Mouse (Mus musculus) stomach, embryonic 14.5 days (tissue): ENCODE results near the gene Lnx1. TPM values are rescaled to one million over a fixed set of nuclear protein-coding genes. Genes with fewer than 3 reads are reported as not detected.

ENCODE experiments used
- ATAC-seq: fragments of 200-750 bp; cut with Nextera tagmentation; 2 replicates; pipeline ENCODE4 v1.8.0; 2017; ENCODE audit warnings: low read depth, moderate TSS enrichment; ENCODE audit not compliant: insufficient number of reproducible peaks, insufficient read depth, low FRiP score
- H3K27ac ChIP-seq: fragments of 300-500 bp; sonication (generic); 2 replicates; pipeline ENCODE4 v1.5.1; 2014; ENCODE audit warnings: mild to moderate bottlenecking, low read length, moderate library complexity, mixed read lengths
- H3K27me3 ChIP-seq: fragments of 300-500 bp; sonication (generic); 2 replicates; pipeline ENCODE4 v1.6.1; 2014; ENCODE audit warnings: low read length, control low read depth, mixed read lengths; ENCODE audit not compliant: control insufficient read depth, insufficient read depth
- H3K36me3 ChIP-seq: fragments of 300-500 bp; sonication (generic); 2 replicates; pipeline ENCODE4 v1.6.1; 2014; ENCODE audit warnings: mild to moderate bottlenecking, control low read depth, low read length, moderate library complexity, mixed read lengths; ENCODE audit not compliant: control insufficient read depth, insufficient read depth
- H3K4me1 ChIP-seq: fragments of 300-500 bp; sonication (generic); 2 replicates; pipeline ENCODE4 v1.6.1; 2014; ENCODE audit warnings: low read length, control low read depth, mixed read lengths; ENCODE audit not compliant: control insufficient read depth, insufficient read depth
- H3K4me2 ChIP-seq: fragments of 300-500 bp; sonication (generic); replicated peaks from 2 replicates; pipeline ENCODE4 v1.6.1; 2014; ENCODE audit warnings: low read depth, low read length, control low read depth
- H3K4me3 ChIP-seq: fragments of 300-500 bp; sonication (generic); 2 replicates; pipeline ENCODE4 v1.5.1; 2014; ENCODE audit warnings: low read depth, low read length, control low read depth
- H3K9ac ChIP-seq: fragments of 300-500 bp; sonication (generic); replicated peaks from 2 replicates; pipeline ENCODE4 v1.6.1; 2014; ENCODE audit warnings: low read depth, mild to moderate bottlenecking, control low read depth, low read length, moderate library complexity, mixed read lengths
- H3K9me3 ChIP-seq: fragments of 300-500 bp; sonication (generic); 2 replicates; pipeline ENCODE4 v1.6.1; 2016; ENCODE audit warnings: low read depth, low read length, control low read depth; ENCODE audit not compliant: control insufficient read depth
- WGBS: fragments of 180-500 bp; shearing (Covaris S2); extraction: QIAGEN DNeasy Blood & Tissue Kit; methylation state at CpG from one replicate; pipeline ENCODE4 v1.1.7; 2014; 5-methylcytosine and 5-hydroxymethylcytosine counted together
- polyA plus RNA-seq: library from polyadenylated mRNA; unstranded; fragments of >200 nt; fragmentation: Nextera tagmentation; extraction: Ambion mirVana; gene quantifications from 2 replicates; pipeline ENCODE4 v1.2.1, GENCODE M21; 2014

Gene Lnx1
- polyA plus RNA-seq, 1 experiment from 2014 or later = 4.9 TPM

- ATAC-seq = no peak
- H3K27ac ChIP-seq = no peak overlapping the region
- H3K4me2 ChIP-seq = no peak overlapping the region
- no peaks in the 10 kb centered on the region for H3K4me1 ChIP-seq
- peaks cover 5% of the 10 kb centered on the region; the same call in 1 of the 2 replicates for H3K36me3 ChIP-seq
- H3K4me3 ChIP-seq = no peak overlapping the region
- no peak overlapping the region for H3K9ac ChIP-seq
- no peaks in the 10 kb centered on the region for H3K9me3 ChIP-seq
- H3K27me3 ChIP-seq = no peaks in the 10 kb centered on the region
- 57% methylated on average over 4 of the region's 4 CpGs for WGBS
Measured at GRCm38 (mm10) chr5:74603306-74603705, 99.4 kb downstream of the Lnx1 start.

- Histone ChIP-seq H3K27ac (no peak overlapping the region), H3K9me3 (no peaks in the 10 kb centered on the region), H3K4me3 (no peak overlapping the region), H3K9ac (no peak overlapping the region), H3K27me3 (no peaks in the 10 kb centered on the region), H3K4me2 (no peak overlapping the region), H3K36me3 (peaks cover 11% of the 10 kb centered on the region; the same call in 1 of the 2 replicates), H3K4me1 (no peaks in the 10 kb centered on the region)
- no peak for ATAC-seq
- WGBS = 72% methylated on average over 10 of the region's 10 CpGs
Measured at GRCm38 (mm10) chr5:74602371-74602770, 100.3 kb downstream of the Lnx1 start.

DNA sequence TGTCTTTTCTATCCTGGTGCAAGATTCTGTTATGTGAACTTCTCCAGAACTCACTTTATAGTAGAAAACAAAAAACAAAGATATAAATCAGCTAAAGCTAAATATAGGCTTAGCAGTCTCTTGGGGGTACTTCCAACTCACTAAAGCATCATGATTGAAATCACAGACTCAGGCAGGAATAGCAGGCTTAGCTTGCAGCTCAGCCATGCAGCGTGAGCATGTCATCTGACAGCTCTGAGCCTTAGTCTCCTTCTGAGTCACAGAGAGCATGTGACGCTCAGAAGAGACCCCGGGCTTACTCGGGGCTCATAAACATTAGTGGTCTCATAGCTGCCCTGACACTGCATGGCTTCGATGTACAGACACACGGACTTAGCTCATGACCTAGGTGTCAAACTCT, 100.7 kb downstream of the Lnx1 start:
- Histone ChIP-seq H3K4me1 (no peaks in the 10 kb centered on the region), H3K4me2 (no peak overlapping the region), H3K27me3 (no peaks in the 10 kb centered on the region), H3K27ac (no peak overlapping the region), H3K36me3 (peaks cover 14% of the 10 kb centered on the region; the same call in 1 of the 2 replicates), H3K4me3 (no peak overlapping the region), H3K9ac (no peak overlapping the region), H3K9me3 (no peaks in the 10 kb centered on the region)
- WGBS = 61% methylated on average over 6 of the region's 6 CpGs
- no peak for ATAC-seq

GRCm38 (mm10) chr5:74601171-74601570, 101.5 kb downstream of the Lnx1 start:
- H3K9ac ChIP-seq = no peak overlapping the region
- H3K9me3 ChIP-seq = no peaks in the 10 kb centered on the region
- no peaks in the 10 kb centered on the region for H3K4me1 ChIP-seq
- WGBS = 57% methylated on average over 3 of the region's 3 CpGs
- H3K27me3 ChIP-seq = no peaks in the 10 kb centered on the region
- peaks cover 20% of the 10 kb centered on the region; the same call in 1 of the 2 replicates for H3K36me3 ChIP-seq
- no peak overlapping the region for H3K4me3 ChIP-seq
- no peak overlapping the region for H3K27ac ChIP-seq
- H3K4me2 ChIP-seq = no peak overlapping the region
- no peak for ATAC-seq

DNA sequence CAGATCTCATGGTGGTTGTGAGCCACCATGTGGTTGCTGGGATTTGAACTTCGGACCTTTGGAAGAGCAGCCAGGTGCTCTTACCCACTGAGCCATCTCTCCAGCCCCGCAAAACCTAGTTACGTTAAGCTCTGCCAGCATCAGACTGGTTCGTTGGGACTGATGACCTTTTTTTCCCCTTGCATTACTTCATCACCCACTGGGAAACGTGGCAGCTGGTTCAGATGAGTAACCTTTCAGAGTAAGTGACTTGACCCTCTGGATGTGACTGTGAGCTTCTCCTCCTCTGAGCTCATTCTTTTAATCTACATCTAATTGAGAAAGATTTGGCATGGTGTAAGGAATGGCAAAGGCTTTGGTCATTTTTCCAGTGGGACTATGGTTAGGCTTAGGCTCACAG, 102.7 kb downstream of the Lnx1 start:
- H3K27ac ChIP-seq = no peak overlapping the region
- H3K9ac ChIP-seq = no peak overlapping the region
- H3K4me3 ChIP-seq = no peak overlapping the region
- H3K9me3 ChIP-seq = no peaks in the 10 kb centered on the region
- H3K27me3 ChIP-seq = no peaks in the 10 kb centered on the region
- no peak overlapping the region for H3K4me2 ChIP-seq
- no peaks in the 10 kb centered on the region for H3K4me1 ChIP-seq
- H3K36me3 ChIP-seq = peaks cover 22% of the 10 kb centered on the region; the same call in 1 of the 2 replicates
- no peak for ATAC-seq
- 69% methylated on average over 5 of the region's 5 CpGs for whole genome bisulfite sequencing

DNA sequence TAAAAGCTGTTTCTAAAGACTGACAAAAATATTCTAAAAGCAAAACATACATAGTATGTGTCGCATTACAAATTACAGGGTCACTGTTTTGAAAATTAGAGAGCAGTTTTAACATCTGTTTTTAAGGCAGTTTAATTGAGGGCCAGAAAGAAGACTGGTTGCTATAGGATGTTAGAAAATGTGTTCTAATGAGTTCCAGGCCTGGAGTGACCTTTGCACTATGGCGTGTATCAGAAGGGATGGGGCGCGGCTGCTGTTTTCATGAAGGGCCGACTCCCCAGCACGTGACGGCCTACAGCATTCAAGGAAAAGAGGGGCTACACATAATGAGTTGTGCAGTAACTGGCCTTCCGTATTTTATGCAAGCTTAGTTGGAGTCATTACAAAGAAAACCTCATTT, 109.6 kb downstream of the Lnx1 start:
- Histone ChIP-seq H3K4me1 (no peaks in the 10 kb centered on the region), H3K4me2 (no peak overlapping the region), H3K4me3 (no peak overlapping the region), H3K36me3 (peaks cover 57% of the 10 kb centered on the region), H3K27me3 (no peaks in the 10 kb centered on the region), H3K9ac (no peak overlapping the region), H3K27ac (no peak overlapping the region), H3K9me3 (no peaks in the 10 kb centered on the region)
- 75% methylated on average over 8 of the region's 8 CpGs for WGBS
- no peak for ATAC-seq

- H3K36me3 ChIP-seq = peaks cover 55% of the 10 kb centered on the region
- no peaks in the 10 kb centered on the region for H3K27me3 ChIP-seq
- H3K9me3 ChIP-seq = no peaks in the 10 kb centered on the region
- WGBS = 87% methylated on average over 5 of the region's 5 CpGs
- H3K4me3 ChIP-seq = no peak overlapping the region
- no peak overlapping the region for H3K9ac ChIP-seq
- no peak for ATAC-seq
- H3K27ac ChIP-seq = no peak overlapping the region
- H3K4me2 ChIP-seq = no peak overlapping the region
- no peaks in the 10 kb centered on the region for H3K4me1 ChIP-seq
Measured at GRCm38 (mm10) chr5:74591413-74591812, 111.3 kb downstream of the Lnx1 start.

DNA sequence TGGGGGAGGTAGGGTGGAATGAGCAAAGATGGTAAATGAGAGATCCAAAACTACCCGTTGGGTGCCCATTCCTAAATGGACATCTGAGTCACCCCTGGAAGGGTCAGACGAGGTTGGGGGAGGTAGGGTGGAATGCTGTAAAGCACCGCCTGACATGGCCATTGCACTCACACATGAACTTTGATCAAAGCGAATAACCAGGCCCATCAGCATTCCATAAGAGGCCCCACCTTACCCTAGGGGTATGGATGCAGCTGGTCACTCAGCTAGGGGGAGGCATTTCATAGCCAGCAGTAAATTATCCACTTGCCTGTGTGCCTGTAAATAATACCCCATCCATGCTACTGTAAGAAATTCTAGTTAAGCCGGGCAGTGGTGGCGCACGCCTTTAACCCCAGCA, 113.6 kb downstream of the Lnx1 start:
- ATAC-seq = no peak
- H3K4me3 ChIP-seq = no peak overlapping the region
- WGBS = 88% methylated on average over 7 of the region's 7 CpGs
- no peak overlapping the region for H3K4me2 ChIP-seq
- peaks cover 58% of the 10 kb centered on the region for H3K36me3 ChIP-seq
- no peaks in the 10 kb centered on the region for H3K27me3 ChIP-seq
- no peaks in the 10 kb centered on the region for H3K4me1 ChIP-seq
- no peak overlapping the region for H3K27ac ChIP-seq
- H3K9ac ChIP-seq = no peak overlapping the region
- no peaks in the 10 kb centered on the region for H3K9me3 ChIP-seq

DNA sequence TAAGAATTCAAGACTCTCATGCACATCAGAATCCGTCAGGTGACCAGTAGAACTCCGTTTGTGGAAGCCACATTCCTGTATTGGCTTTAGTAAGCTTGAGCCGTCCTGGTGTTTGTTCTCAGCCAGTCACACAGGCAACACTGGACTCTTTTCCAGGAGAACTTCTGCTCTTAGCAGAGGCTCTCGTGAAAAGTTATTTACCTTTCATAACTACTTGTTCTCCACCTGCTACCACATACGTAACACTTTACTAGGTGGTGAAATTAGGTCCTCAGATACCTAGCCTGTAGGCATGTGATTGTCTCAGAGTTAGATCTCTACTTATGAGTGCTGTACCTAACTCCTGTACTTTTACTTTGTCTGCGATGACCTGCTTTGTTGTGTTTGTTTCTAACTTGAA, 130.9 kb downstream of the Lnx1 start:
- 83% methylated on average over 6 of the region's 6 CpGs for WGBS
- no peaks in the 10 kb centered on the region for H3K9me3 ChIP-seq
- no peak overlapping the region for H3K4me3 ChIP-seq
- H3K27ac ChIP-seq = no peak overlapping the region
- no peaks in the 10 kb centered on the region for H3K27me3 ChIP-seq
- no peak overlapping the region for H3K9ac ChIP-seq
- ATAC-seq = no peak
- H3K4me1 ChIP-seq = no peaks in the 10 kb centered on the region
- H3K36me3 ChIP-seq = peaks cover 38% of the 10 kb centered on the region
- H3K4me2 ChIP-seq = no peak overlapping the region
